Mouse (Mus musculus): ENCODE data around the gene Lef1.

Lef1 gene

GRCm38 (mm10) chr3:131138797-131139196, 28.5 kb downstream of the Lef1 start:
- ATAC-seq (ENCODE audit: insufficient number of reproducible peaks, low FRiP score, low TSS enrichment), result no peak

- ATAC-seq (ENCODE audit: insufficient number of reproducible peaks, low FRiP score, low TSS enrichment), result no peak
These were observed 29.2 kb downstream of the Lef1 start for GRCm38 (mm10) chr3:131139345-131140090.

DNA sequence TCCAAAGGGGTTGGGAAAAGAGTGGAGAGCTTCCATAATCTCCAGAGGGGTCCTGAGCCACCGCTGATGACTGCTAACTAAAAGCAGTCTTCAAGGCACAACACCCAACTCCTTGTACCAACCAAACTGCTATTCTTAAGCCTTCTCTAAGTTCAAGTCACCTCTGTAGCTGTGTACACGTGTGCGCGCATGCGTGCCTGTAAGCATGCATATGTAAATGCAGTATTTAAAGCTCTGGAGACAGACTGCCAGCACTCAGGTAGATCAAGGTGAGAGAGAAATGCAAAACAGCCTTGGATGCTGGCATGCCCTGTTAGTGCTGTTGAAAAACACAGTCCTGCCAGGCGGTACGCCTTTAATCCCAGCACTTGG, 29.8 kb downstream of the Lef1 start:
- ATAC-seq (ENCODE audit: insufficient number of reproducible peaks, low FRiP score, low TSS enrichment), result no peak

GRCm38 (mm10) chr3:131141546-131141945, 31.3 kb downstream of the Lef1 start:
- no peak for ATAC-seq (ENCODE audit: insufficient number of reproducible peaks, low FRiP score, low TSS enrichment)

GRCm38 (mm10) chr3:131144250-131144649, 34.0 kb downstream of the Lef1 start:
- no peak for ATAC-seq (ENCODE audit: insufficient number of reproducible peaks, low FRiP score, low TSS enrichment)

GRCm38 (mm10) chr3:131152921-131153320, 42.6 kb downstream of the Lef1 start:
- no peak for ATAC-seq (ENCODE audit: insufficient number of reproducible peaks, low FRiP score, low TSS enrichment)

DNA sequence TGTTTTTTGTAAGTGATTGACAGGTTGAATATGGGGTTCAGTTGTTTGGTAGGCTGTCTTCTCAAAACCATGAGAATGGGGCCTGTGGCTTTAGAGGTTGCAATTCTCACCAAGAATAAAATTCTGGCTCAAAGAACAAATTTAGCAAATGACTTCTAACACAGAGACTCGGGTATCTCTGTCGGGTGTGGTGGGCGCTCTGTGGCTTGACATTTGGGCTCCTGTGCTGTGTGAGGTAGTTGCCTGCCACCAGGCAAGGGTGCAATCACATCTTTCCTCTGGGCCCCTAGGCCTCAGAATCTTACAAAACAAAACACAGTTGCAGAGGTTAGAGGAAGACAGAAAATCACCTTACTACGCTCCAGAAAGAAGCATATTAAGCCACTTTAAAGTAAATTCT, 43.6 kb downstream of the Lef1 start:
- ATAC-seq (ENCODE audit: insufficient number of reproducible peaks, low FRiP score, low TSS enrichment), result no peak

- ATAC-seq (ENCODE audit: insufficient number of reproducible peaks, low FRiP score, low TSS enrichment), result no peak
These were observed 44.3 kb downstream of the Lef1 start for GRCm38 (mm10) chr3:131154576-131154975.

DNA sequence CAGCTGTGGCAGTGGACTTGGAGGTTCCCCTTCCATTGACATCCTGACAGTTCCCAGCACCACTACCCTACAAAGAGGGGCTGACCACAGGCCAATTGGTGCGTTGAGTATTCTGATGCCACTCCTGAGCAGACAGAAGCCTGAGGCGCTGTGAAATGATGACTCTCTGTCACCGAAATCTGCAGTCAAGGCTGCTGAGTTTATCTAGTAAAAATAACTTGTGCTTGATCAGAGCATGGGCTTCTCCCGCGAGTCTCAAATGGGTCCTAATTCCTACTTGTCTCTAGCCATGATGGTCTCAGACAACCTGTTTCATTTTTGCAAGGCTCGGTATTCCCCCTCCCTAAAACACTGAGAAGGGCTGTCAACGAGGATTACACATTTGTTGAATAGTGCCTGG, 44.8 kb downstream of the Lef1 start:
- ATAC-seq (ENCODE audit: insufficient number of reproducible peaks, low FRiP score, low TSS enrichment), result no peak

GRCm38 (mm10) chr3:131155657-131156056, 45.4 kb downstream of the Lef1 start:
- no peak for ATAC-seq (ENCODE audit: insufficient number of reproducible peaks, low FRiP score, low TSS enrichment)

DNA sequence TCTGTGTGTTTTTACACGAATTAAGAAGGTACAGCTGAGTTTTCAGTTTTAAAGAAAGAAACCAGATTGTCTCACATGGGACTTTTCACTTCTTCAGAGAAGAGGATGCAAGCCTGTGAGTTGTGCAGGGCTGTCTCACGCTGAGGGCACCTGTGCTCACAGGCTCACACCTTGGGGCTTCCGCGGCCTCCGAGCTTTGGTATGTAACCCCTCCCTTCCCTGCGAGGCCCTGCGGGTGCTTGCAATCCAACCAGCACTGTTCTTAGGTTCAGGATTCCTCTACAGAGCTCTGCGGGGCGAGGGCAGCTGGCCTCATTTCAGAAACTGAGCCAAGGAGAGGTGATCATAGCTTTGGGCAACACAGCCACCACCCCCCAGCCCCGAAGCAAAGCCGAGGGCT, 46.1 kb downstream of the Lef1 start:
- no peak for ATAC-seq (ENCODE audit: insufficient number of reproducible peaks, low FRiP score, low TSS enrichment)

DNA sequence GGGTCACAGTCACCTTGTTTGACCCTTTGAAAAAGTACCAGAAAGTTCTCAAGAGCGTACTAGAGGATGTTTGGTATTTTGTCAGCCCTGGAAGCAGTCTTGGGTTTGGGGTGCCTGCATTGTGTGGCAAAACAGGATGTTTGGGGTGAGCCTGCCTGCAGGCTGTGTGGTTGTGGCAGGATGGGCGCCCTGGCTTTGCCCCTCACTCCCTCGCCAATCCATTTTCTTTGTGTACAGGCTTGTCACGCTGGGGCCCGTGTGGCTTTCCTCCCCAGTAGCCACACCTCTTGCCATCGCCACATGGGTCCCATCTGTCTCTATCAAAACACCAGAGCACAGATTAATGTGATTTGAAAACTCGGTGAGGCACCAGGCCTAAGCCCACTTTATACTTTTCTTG, 47.2 kb downstream of the Lef1 start:
- no peak for ATAC-seq (ENCODE audit: insufficient number of reproducible peaks, low FRiP score, low TSS enrichment)

- no peak for ATAC-seq (ENCODE audit: insufficient number of reproducible peaks, low FRiP score, low TSS enrichment)
These were observed 49.0 kb downstream of the Lef1 start for GRCm38 (mm10) chr3:131159204-131159760.

DNA sequence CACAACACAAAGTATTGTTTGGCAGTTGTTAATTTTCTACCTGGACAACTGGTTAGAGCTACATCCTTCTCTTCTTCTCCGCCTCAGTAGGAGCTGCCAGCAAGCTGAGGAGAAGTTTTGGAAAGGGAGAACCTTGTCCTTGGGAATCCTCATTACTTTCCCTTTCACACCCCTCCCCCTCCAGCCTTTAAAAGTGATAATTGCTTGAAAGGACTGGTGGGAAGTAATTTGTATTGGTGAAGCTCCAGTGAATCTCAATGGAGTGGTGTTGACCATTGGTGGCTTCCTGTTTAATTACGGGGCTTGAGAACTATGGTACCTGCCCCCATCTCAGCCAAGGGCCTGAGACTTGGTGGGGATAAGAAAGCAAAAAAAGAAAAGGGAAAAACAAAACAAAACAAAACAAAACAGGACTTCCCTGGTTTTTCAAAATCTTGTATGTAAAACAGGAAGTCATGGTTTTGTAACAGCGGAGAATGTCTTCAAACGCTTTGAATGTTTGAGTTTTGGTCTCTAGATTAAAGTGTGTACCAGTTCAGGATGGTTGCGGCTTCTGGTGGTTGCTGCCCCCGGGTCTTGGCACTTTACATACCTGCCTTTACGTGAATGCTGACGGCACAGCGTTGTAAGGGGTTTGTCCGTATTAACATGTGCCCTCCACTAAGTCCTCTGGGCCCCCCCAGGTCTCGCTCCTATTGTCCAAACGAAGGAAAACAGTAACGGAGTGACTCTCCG, 49.8 kb downstream of the Lef1 start:
- ATAC-seq (ENCODE audit: insufficient number of reproducible peaks, low FRiP score, low TSS enrichment), result no peak

DNA sequence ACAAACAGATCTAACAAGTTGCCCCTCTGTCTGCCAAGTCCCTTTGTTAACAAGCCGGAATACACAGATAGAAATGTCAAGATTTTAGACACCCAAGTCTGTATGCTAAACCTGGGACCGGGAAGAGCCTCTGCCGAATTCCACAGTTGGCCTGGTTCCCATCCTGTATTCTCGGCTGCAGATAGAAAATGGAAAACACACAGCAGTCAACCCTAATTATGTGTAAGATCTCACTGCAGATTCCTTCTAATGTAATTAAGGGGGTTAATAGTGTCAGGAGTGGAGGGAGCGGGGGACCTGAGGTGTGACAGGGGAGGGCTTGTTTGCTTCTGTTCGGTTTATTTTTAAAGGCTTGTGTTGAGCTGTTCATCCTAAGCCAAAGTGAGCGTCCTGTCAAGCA, 50.6 kb downstream of the Lef1 start:
- no peak for ATAC-seq (ENCODE audit: insufficient number of reproducible peaks, low FRiP score, low TSS enrichment)

- ATAC-seq (ENCODE audit: insufficient number of reproducible peaks, low FRiP score, low TSS enrichment), result no peak
These were observed 57.5 kb downstream of the Lef1 start for GRCm38 (mm10) chr3:131167731-131168130.

DNA sequence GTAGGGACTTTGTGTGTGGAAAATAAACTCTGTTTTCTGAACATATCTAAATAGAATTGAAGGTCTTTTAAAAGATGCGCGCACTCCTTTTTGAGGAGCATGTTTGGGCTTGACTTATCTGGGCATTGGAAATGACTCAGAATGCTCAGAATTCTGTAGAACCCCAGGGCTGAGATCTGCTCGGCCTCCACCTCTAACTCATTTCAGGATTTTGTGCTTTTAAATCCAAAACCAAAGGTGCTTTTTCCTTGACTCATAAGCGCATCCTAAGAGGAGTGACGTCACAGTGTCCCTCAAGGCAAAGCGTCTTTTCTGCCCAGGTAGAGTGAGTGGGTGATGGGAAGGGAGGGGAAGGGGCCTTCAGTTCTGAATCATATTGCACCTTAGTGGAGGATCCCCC, 58.9 kb downstream of the Lef1 start:
- ATAC-seq (ENCODE audit: insufficient number of reproducible peaks, low FRiP score, low TSS enrichment), result no peak

DNA sequence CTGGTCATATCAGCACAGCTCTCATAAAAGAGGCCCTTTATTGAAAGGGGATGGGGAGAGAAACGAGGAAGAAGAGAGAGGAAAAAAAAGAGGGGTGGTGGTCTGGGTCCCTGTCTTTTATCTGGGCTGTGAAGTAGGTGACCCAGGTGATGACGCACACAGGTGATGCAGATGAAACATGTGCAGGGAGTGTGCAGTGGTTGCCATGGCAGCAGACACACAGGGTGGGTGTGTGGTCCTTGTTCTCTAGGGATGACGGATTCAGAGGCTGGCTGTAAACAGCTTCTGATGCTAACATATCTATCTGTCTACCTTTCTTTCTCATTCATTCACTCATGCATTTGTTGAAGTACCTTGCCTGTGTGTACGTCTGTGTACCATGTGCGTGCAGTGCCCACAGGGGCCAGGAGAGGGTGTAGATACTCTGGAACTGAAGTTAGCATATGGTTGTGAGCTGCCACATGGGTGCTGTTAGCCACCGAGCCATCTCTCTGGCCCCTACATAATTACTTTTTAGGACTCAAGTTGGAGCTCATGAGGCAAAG, 59.9 kb downstream of the Lef1 start:
- no peak for ATAC-seq (ENCODE audit: insufficient number of reproducible peaks, low FRiP score, low TSS enrichment)

DNA sequence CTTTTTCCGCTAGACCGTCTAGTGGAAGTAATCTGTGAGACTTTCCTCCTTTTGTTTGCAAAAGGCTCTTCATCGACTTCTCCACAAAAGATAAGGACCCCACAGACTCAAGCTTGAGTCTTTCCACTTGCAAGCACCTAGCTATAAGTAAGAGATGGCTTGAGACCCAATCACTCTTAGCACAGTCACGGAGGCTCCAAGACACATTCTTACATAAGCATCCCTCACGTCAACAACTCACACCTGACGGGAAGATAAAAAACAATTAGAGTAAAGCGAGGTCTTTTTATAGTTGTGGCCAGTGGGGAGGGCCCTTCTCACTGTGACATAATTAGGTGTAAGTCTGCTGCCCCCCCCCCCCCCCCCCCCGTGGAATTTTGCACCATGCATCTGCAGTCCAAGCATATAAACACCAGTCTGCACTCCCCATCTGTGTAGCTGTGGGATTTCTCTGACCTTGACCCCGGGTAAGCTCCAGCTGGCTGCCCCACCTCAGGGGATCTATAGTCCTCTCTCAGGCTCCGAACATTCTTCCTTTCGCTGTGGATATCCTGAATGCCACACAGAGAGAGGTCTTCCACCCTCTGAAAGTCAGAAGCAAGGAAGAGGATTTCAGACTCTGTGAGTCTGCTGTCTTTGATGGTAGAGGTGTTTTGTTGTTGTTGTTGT, 61.2 kb downstream of the Lef1 start:
- no peak for ATAC-seq (ENCODE audit: insufficient number of reproducible peaks, low FRiP score, low TSS enrichment)

GRCm38 (mm10) chr3:131172293-131172692, 62.0 kb downstream of the Lef1 start:
- ATAC-seq (ENCODE audit: insufficient number of reproducible peaks, low FRiP score, low TSS enrichment), result no peak

DNA sequence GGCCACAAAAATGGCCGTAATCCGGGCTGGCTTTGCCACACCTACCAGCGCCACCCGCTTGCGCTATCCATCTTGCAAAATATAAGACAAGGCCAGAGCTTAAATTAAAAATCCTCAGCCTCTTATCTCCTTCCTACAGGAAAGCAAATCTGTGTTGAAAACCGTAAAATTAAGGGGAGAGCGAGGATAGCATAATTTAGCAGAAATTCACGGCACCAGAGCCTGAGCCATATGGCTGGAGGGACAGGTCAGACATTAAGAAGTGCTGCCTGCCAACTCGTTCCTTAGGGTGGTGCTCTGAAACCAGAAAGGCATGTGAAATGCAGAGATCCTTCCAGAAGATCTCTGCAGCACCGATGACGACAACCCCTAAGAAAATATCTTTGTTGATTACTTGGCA, 70.7 kb downstream of the Lef1 start:
- no peak for ATAC-seq (ENCODE audit: insufficient number of reproducible peaks, low FRiP score, low TSS enrichment)
